Mouse (Mus musculus) left cerebral cortex, postnatal 10 days (tissue): ENCODE results near the gene Ccdc180. TPM values are rescaled to one million over a fixed set of nuclear protein-coding genes. Genes with fewer than 3 reads are reported as not detected.
A peak's percentile ranks its signal among the peaks of the same experiment; 100 is the strongest.

Experiments used
- DNase-seq, 2 experiments: peaks; one replicate each; pipeline ENCODE4 v3.0.0; 2021 to 2022; ENCODE audit warnings: low spot score in 2 of 2, mixed read lengths in 1 of 2; ENCODE audit errors: extremely low spot score in 1 of 2
- intact Hi-C: fragments of 180-260 bp; cut with DNase I; formaldehyde crosslinking; loops from one replicate; pipeline ENCODE4 v1.15.1; 2025
- total RNA-seq, 2 experiments: library from RNA; stranded (reverse); gene quantifications; 2 replicates each; pipeline ENCODE4 v1.2.3; 2021

Ccdc180 gene
- total RNA-seq, 2 experiments from 2014 or later = 0.08 to 0.21 TPM

DNA sequence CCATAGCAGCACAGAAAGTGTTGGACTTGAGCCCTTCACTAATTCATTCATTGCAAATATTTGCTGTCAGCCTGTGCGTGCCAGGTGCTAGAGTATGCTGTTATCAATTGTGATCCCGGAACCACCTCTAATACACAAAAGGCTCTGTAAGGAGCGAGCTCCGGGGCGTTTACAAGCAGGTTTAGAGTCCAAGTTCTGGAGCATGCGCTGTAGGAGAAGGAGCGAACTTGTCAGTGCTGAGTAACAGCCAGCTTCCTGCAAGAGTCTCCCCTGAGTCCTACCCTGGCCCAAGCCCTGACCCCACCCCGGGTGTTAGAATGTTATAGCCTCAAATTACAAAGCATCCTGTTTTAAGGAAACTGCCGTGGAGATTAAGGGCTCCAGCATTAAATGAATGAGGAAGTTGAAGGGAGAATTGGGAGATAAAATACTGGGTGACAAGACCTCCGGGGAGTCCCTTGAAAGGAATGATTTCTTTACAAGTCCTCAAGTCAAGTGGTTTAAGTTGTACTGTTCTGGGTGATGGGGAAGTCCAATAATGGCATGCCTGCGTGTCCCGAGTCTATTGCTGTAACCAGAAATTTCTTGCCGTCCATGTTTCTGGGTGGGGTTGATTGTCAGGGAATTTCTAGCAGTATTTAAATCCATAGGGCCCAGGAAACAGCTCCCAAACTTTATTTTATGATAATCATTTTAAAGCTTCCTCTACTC lies 75.8 kb downstream of the Ccdc180 start:
- no peak for DNase-seq
- intact Hi-C loops = no loop called here

DNA sequence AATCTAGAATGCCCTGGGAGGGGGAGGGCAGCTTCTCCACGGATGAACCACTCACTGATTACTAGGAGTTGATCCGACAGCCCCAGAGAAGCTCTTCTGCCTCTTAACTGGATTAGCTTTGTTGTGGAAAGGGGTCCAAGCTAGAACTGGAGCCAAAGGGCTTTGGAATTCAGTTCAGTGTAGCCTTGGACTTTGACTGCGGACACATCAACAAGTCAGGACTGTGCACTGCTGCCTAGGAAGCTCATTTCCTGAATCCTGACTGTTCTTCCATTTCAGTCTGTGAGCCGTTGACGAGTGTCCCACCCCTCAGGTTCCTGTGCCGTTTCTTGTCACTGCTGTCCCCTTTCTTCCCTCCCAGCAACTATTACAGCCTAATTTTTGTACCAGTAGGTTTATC lies 76.6 kb downstream of the Ccdc180 start:
- no peak for DNase-seq
- intact Hi-C loops = no loop called here

DNA sequence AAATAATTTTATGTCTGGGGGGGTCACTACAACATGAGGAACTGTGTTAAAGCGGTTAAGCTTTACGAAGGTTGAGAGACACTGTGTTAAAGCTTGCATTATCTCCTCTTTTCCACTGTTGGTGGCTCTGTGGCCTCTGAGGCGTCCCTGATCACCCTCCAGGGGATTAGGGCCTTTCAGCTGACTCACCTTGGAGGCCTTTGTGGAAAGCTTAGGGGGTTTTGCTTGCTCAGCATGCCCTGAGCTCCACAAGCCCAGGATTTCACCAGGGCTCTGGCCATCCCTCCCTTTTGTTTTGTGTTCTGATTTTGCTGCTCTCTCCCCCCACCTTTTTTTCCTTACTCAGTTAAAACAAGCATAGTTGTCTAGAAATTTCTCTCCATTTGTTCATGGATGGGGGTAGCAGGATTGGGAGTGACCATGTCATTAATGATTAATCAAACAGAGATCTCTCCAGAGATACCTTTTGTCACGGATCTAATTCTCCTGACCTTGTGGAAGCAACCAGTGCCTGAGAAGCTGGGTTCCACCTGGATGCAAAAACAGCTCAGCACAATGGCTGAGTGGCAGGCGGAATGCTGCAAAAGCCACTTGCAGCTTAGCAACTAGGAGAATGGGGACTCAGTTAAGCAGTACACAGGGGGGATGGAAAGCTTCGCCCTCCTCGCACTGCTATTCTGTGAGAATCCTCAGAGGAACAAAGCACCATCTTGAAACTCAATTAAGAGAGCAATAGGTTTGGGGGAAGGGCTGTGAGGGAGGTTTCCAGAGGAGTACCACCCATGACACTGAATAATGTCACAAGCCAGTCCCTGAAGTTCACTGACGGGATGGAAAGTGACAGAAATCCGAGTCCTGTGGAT lies 77.6 kb downstream of the Ccdc180 start:
- intact Hi-C loops = no loop called here
- no peak for DNase-seq

DNA sequence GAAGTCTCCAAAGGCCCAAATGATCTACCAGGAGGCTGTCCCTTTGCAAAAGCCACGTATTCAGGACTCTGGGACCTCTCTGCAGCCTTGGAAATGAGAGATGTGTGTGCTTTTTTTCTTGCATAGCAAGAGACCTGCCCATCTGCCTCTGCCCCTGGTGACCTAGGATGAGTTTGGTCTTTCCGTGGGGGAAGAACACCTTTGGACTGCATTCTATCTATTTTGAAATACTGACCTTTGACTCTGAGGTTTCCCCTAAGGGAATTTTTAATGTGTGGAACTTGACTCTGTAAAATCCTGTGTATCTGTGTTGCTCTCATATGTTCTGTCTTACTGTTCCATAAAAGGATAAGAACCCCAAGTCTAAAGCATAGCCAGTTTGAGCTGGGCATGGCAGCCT lies 78.9 kb downstream of the Ccdc180 start:
- intact Hi-C loops = no loop called here
- no peak for DNase-seq

DNA sequence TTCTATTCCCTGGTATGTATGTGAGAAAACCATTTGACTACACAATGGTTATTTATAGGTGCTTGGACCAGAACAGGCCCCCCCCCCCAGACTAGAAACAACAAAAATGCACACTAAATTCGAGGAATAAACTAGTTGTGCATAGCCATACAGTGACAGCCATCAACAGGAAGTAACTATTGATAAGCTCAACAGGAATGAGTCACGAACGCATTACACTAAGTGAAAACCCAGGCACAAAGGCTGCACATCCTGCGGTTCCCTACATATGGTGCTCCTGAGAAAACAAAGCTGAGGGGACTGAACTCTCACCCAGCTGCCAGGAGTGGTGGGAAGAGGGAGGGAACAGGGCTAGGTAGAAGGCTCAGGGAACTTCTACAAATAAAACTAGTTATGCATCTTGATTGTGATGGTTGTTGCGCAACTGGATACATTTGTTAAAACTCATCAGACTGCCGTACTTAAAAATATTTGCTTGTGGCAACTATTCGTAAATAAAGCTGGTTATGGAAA lies 80.0 kb downstream of the Ccdc180 start:
- intact Hi-C loops = no loop called here
- DNase-seq = no peak

DNA sequence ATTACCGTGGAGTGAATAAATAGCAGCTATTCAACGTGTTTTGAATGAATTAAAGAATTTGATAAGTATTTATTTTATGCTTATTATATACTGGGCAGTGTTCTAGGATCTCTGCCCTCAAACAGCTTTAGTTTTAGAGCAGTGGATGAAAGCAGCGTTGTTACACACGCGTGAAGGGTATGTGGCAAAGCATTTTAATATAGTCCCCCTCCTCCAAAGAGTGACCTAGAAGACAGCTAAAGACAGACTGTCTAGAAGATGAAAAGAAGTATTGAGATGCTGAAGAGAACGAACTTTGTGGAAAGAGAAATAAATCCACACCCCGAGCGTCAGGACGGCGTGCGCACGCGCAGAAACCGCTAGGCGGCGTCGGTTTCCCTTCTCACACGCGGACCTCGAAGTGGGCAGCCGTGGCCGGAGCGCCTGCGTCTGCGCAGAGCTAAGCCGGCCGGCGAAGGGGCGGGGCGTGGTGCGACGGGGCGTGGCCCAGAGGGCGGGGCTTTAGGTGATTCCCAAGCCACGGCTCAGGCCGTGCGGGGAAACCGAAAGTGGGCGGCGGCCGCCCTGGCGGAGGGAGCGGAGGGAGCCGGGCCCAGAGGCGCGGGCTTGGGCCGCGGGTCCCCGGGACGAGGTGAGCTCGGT lies 81.8 kb downstream of the Ccdc180 start:
- peak; percentile 93 to 98 for DNase-seq
- intact Hi-C loops = no loop called here

DNA sequence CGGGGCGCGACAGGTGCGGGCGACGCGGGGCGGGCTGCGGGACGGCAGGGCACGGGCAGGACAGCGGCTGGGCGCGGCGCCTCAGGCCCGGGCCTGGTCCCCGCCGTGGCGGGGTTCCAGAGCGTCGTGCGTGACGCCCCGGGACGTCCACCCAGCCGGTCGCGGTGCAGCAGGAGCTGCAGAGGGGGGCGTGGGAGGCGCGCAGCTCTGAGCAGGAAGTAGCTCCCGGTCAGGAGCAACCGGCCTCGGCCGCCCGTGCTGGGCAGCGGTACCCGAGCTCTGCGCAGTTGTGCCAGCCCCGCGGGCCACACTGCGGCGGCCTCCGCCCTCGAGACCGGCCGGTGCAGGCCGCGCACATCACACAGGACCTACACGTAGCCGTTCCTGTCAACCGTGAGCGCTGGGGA lies 82.3 kb downstream of the Ccdc180 start:
- intact Hi-C loops = no loop called here
- DNase-seq = peak in 1 of 2 experiments; percentile 82

DNA sequence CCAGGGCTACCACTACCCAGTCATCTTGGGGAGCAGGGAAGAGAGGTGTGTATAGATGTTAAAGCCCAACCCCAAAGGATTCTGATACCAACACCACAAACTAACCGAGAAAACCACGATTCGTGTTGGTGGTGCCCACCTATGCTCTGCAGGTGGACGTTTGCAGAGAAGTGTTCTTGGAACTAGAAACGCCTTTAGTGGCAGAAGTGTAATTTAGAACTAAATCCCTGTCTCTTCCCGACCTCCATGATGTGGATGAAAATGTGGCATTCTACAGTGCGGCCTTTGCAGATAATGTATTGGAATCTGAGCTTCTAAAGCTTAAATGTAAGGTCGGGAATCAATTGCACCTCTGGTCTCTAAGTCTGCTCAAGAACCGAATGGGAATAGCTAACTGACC lies 82.8 kb downstream of the Ccdc180 start:
- DNase-seq = no peak
- intact Hi-C loops = no loop called here

DNA sequence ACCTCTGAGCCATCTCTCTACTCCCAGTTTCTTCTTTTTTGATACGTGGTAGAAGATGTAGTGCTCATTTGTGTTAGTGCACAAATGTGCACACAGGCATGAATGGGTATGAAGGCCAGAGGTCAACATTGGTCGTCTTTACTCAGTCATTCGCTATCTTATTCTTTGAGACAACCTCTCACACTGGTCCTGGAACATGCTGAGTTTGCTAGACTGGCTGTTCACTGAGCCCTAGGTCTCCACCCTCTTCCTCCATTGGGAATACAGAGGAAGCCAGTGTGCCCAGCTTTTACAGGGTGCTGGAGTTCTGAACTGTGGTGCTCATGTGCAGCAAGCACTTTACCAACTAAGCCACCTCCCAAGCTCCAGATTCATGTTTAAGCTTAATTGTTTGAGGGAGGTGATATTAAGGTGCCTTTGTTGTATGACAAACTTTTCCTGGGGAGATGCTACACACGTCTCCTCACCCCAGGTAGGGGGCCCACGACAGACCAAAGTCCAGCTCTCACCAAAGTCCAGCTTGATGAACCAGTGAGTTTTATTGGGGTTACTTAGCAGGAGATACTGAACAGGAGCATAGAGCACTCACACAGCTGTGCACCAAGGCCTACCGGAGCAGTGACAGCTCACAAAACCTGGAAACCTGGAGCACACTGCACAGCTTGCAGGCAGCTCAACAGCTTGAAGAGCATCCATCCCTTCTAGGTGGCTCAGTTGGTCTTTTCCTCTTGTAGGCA lies 87.0 kb downstream of the Ccdc180 start:
- intact Hi-C loops = no loop called here

DNA sequence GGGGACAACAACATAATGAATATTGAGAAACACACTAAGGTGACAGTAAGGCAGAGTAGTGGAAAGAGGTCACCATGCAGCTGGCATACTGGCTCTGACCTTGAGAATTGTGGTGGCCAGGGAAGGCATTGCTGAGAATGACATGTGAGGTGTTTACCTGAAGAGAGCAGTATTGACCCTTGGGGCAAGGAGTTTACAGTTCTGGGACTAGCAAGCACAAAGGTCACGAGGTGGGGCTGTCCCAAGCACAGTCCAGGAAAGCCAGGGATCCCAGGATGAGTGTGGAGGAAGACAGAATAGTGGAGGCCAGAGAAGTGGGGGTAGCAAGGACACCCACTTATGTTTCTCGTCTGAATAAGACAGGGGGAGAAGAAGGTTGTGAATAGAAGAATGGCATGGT lies 89.8 kb downstream of the Ccdc180 start:
- DNase-seq = no peak
- intact Hi-C loops = no loop called here

More for the DNA sequence above, 87.0 kb downstream of the Ccdc180 start:
- DNase-seq = no peak

DNA sequence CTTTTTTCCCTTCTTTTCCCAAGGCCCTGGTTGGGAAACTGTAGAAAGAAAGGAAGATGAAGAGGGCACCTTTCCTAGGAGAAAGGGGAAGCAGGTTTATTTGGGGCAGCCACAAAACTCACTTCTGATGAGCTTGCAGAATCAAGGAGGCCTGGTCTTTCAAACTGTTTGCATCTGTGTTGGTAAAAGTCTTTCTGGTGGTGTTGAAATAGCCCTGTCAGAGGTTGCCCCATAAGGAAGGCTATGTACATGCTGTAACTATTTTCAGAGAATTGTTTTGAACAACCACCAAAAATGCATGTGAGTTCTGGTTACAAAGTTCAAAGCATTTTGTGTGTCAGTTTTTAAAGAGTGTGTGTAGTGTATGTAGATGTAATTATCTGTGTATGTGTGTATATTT lies 91.0 kb downstream of the Ccdc180 start:
- no peak for DNase-seq
- intact Hi-C loops = no loop called here

DNA sequence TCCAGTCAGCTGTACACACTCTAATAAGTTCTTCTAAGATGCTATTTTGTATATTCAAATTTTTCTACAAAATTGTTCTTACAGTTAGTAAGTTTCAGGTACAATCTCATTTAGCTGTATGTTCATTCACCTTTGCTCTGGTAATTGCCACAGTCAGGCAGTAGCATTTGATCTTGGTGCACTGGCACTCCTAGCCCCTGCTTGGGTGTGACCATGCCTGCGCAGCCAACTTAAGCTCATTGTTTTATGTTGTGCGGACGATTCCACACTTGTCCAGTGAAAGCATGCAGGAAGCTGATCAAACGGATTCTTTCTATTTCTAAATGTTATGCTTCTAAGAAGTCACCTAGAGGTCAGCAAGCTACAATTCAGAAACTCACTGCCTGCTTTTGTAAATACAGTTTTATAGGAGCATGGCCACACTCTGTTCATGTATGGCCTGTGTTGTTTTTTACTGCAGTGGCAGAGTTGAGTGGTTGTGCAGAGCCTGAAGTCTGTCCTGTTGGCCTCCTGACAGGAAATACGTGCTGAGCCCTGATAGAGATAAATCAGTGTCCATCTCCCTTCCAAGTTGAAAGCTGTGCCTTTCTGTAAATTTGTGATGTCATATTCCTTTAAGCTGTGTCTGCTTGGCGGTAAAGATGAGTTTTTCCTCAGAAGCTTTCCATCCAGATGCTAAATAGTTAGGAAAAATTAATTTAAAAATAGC lies 100.5 kb downstream of the Ccdc180 start:
- intact Hi-C loops = no loop called here
- no peak for DNase-seq

DNA sequence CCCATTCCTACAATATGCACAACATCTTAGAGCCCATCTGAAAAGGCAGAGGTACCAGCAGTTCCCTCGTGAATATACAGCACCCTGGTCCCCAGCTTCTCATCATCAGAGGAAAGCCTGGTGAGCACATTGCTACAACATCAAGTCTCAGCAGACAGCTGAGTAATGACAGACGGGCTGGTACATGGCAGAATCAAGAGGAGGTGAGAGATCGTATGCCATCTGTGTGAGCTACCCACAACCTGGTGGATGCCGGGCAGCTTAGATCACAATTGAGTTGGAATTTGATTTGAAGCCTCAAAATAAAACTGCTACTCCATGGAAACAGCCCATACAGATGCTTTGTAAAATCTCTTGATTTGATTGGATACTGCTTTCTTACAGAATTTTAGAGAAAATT lies 108.4 kb downstream of the Ccdc180 start:
- no peak for DNase-seq
- intact Hi-C loops = no loop called here

Other genes starting within 250 kb of the Ccdc180 start
- 10 to 100 TPM; 17.7 to 18.3 TPM for gene Aldh1b1, start 91.3 kb upstream of the Ccdc180 start, total RNA-seq
- gene Igfbpl1, start 63.4 kb upstream of the Ccdc180 start, total RNA-seq = 1 to 10 TPM; 2.6 to 2.9 TPM
- gene Stra6l, start 41.6 kb upstream of the Ccdc180 start, total RNA-seq = not detected
- 10 to 100 TPM; 23.4 to 25.7 TPM for gene Tdrd7, start 75.0 kb downstream of the Ccdc180 start, total RNA-seq
- gene Tmod1, start 148.6 kb downstream of the Ccdc180 start, total RNA-seq = 10 to 100 TPM; 10.5 to 11.3 TPM
- 10 to 100 TPM; 48.7 to 53.1 TPM for gene Ncbp1, start 248.3 kb downstream of the Ccdc180 start, total RNA-seq
- 10 to 100 TPM; 16.5 to 16.9 TPM for gene Tstd2, start 248.4 kb downstream of the Ccdc180 start, total RNA-seq